Mouse (Mus musculus): Measurements from ENCODE around the gene Gm28845. TPM values are rescaled to one million over a fixed set of nuclear protein-coding genes. Genes with fewer than 3 reads are reported as not detected.

The Gm28845 gene
- polyA plus RNA-seq, 1 experiment from 2014 or later = not detected

Other genes starting within 250 kb of the Gm28845 start
- gene Plekhm3, start 162.7 kb downstream of the Gm28845 start, polyA plus RNA-seq (2016; fragmentation: Nextera tagmentation; extraction: Ambion mirVana) = 9.2 and 9.8 TPM in 2 replicates
- gene Akr1cl, start 86.8 kb downstream of the Gm28845 start, polyA plus RNA-seq (2016; fragmentation: Nextera tagmentation; extraction: Ambion mirVana) = 0.22 and 0.34 TPM in 2 replicates
- gene Cryge, start 68.4 kb downstream of the Gm28845 start, polyA plus RNA-seq (2016; fragmentation: Nextera tagmentation; extraction: Ambion mirVana) = 0.30 and 2.9 TPM in 2 replicates
- gene Crygd, start 56.1 kb downstream of the Gm28845 start, polyA plus RNA-seq (2016; fragmentation: Nextera tagmentation; extraction: Ambion mirVana) = not detected in 2 replicates
- gene Crygc, start 45.9 kb downstream of the Gm28845 start, polyA plus RNA-seq (2016; fragmentation: Nextera tagmentation; extraction: Ambion mirVana) = 0.27 TPM in 1 of 2 replicates, not detected in the other
- gene Crygb, start 37.3 kb downstream of the Gm28845 start, polyA plus RNA-seq (2016; fragmentation: Nextera tagmentation; extraction: Ambion mirVana) = not detected in 2 replicates
- not detected in 2 replicates for gene Cryga, start 16.2 kb downstream of the Gm28845 start, polyA plus RNA-seq (2016; fragmentation: Nextera tagmentation; extraction: Ambion mirVana)
- 0.21 and 0.30 TPM in 2 replicates for gene D630023F18Rik, start 3.7 kb upstream of the Gm28845 start, polyA plus RNA-seq (2016; fragmentation: Nextera tagmentation; extraction: Ambion mirVana)
- 279 and 332 TPM in 2 replicates for gene Idh1, start 66.9 kb upstream of the Gm28845 start, polyA plus RNA-seq (2016; fragmentation: Nextera tagmentation; extraction: Ambion mirVana)
- 13.5 and 13.7 TPM in 2 replicates for gene Pikfyve, start 67.1 kb upstream of the Gm28845 start, polyA plus RNA-seq (2016; fragmentation: Nextera tagmentation; extraction: Ambion mirVana)
- 0.12 and 0.35 TPM in 2 replicates for gene Pth2r, start 162.5 kb upstream of the Gm28845 start, polyA plus RNA-seq (2016; fragmentation: Nextera tagmentation; extraction: Ambion mirVana)

All from hindbrain, embryonic 10.5 days (tissue).